Mouse (Mus musculus): ENCODE data around the gene Ociad2.

DNA sequence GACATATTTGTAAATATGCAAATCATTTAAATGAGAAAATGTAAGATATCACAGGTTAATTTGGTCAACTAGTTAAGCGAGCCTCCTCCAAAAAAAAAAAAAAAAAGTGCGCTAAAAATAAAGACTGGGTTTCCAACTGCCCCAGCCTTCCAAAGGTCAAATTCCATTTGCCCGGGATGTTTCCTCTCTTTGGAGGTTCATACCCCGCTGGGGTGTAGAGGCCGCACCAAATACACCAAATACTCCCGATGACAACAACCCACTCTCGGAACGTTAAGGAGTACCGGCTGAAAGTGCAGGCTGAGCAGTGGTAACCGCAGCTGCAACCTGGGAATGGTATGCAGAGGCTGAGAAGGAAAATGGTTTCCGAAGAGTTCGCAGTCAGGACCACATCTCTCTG lies 19.4 kb upstream of the Ociad2 start:
- TF ChIP-seq CTCF (IDR thresholded peaks at IDR 0.05; ENCODE audit: control insufficient read depth, insufficient read depth, insufficient replicate concordance, low read depth, low read length): no peak
- TF ChIP-seq POLR2A (IDR thresholded peaks at IDR 0.05; ENCODE audit: control insufficient read depth, low read depth, low read length): no peak
